21 mouse cellular contexts compared by ENCODE assay signal in the genomic region with DNA sequence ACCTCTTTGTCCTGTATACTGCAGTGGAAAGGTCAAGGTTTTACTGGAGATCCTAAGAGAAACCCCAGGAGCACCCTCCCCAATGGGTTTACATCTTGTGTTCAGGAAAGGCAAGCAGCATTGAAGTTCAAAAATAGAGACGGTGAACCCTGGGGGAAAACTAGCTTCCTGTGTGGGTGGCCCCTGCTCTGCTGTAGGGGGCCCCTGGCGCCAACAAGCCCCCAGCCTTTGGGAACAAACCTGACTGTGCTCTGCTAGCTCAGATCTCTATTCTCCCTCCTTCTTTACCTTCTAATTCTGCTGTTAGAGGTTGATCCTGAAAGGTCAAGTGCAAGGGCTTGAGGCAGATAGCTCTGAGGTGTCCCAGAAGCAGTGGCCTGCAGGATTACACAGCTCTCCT.
"Had no signal": no experiment of that assay in that cellular context is flagged by ENCODE, and none has a peak within 500 bp of the region (broad histone marks: within the 10 kb centered on the region; RNA-seq: fewer than 3 reads in every experiment).

No protein-coding gene starts in this region.

- H3K27me3 ChIP-seq: heart, embryonic 13.5 days; heart, embryonic 15.5 days; hindbrain, embryonic 13.5 days; hindbrain, embryonic 15.5 days; limb, embryonic 12.5 days had no signal

- H3K36me3 ChIP-seq: heart, embryonic 13.5 days; heart, embryonic 15.5 days; hindbrain, embryonic 13.5 days; hindbrain, embryonic 15.5 days; limb, embryonic 12.5 days had no signal

- H3K27ac ChIP-seq: heart, adult 2 months; heart, embryonic 13.5 days; heart, embryonic 15.5 days; hindbrain, embryonic 13.5 days; hindbrain, embryonic 15.5 days; hindbrain, postnatal 0 days; kidney, postnatal 0 days; limb, embryonic 12.5 days had no signal

- H3K4me1 ChIP-seq: heart, embryonic 13.5 days; heart, embryonic 15.5 days; hindbrain, embryonic 13.5 days; hindbrain, embryonic 15.5 days had no signal

- H3K4me3 ChIP-seq: heart, adult 2 months; heart, embryonic 13.5 days; heart, embryonic 15.5 days; hindbrain, embryonic 13.5 days; hindbrain, embryonic 15.5 days; limb, embryonic 12.5 days had no signal

- DNase-seq: forebrain, postnatal 0 days; gastrocnemius, postnatal 14 days; gastrocnemius, postnatal 36 days; heart, adult 11 months; heart, adult 2 months; heart, postnatal 14 days; heart, postnatal 36 days; kidney, adult 11 months; kidney, adult 2 months; kidney, postnatal 14 days; kidney, postnatal 36 days; layer of hippocampus, adult 9-11 months; layer of hippocampus, postnatal 36 days; left cerebral cortex, postnatal 4 days had no signal

- H3K9me3 ChIP-seq: heart, embryonic 13.5 days; heart, embryonic 15.5 days; hindbrain, embryonic 13.5 days; hindbrain, embryonic 15.5 days; limb, embryonic 12.5 days had no signal
